Mouse (Mus musculus): ENCODE measurements around the gene Sh3bgrl2.
A peak's percentile ranks its signal among the peaks of the same experiment; 100 is the strongest.

Gene Sh3bgrl2

DNA sequence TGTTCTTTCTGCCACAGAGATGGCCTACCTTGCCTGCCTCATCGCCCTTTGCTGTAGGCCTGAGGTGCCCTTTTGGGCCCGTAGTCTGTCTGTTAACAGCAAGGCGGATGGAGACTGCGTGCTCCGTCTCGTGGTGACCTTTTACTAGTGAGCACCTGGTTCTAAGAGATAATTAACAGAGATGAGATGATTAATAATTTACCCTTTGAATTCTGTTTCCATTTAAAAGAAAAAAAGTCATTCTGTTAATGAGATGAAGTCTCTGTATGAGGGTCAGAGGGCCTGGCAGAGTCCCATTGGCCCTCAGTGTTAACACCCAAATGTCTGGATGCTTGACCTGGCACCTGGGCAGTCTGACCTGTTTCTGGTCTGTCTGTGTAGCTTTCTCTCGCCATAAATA, 14.8 kb downstream of the Sh3bgrl2 start:
- no peak for DNase-seq

DNA sequence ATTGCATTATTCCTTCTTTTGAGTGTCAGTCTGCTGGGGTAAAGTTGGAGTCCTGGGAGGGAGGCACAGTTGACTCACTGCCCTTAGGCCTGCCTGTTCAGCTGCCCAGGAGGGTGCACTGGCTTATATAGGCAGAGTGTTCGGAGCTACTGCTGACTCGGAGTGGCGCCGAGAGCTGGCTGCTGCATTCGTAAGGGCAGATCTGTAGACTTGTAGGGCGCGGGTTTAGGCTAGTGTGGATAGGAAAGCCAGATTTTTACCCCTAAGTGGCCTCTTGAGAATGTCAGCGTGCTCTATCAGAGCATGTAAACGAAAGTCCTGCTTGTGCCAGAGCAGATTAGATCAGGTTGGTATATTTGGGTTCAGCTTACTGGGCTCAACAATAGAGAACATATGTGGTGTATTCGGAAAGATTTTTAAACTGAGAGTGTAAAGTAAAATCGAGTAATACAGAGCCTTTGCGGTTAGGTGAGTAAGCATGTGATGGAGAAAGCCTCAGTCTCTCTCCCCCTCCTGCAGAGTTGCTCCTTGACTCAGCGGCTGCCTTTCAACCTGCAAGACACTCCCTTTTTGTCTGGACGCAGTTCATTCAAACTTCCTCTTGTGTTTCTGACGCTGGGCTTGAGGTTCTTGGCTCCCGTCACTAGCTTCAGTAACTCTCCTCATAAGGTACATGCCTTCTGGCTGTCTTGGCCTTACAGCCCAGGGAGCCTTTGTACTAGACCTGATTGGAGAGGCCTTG, 15.9 kb downstream of the Sh3bgrl2 start:
- peak in 1 of 2 experiments; percentile 36 for DNase-seq

DNA sequence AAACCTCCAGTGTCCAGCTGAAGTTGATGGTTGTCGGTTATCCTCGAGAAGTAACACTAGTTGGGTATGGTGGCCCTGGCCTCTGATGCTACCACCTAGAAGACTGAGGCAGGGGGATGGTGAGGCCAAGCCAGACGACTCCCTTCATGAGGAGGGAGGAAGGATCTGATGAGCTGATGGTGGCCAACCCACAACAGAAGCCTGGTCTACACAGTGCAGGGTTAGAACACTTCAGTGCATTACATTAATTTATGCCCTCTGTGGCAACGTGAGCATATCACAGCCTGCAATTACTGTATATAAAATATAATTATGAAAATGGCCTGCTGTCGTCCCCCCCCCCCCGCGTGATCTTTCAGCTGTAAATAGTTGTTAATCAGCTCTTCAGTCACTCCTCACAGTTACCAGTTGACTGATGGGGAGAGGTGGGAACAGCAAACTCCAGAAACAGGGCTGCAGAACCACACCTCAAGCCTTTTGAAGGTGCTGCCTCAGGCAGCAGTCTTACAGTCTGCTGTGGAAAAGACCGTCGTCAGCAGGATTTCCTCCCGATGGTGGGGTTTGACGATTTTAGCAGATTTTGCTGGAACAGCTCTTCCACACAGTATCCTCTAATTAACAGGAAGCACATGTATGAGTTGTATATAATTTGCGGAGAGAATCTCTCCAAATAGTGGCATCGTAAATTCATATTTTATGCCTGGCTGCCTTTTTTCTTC, 17.0 kb downstream of the Sh3bgrl2 start:
- DNase-seq: no peak

DNA sequence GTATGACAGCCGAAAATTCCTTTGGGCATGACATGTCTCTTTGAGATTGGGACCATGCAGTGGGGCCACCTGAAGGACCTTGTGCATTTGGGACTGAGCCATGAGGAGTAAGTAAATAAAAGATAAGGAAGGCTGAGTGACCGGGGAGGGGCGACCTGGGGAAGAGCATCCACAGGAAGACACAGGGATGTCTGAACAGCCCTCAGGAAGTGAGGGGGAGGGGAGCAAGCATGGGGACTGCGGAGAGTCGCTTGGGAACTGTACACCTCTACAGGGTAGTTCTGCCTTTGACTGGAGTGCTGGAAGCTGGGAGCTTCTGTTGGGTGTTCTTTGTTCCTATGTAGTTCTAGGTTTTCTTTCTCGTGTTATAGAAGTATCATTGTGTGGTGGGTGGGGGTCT, 18.0 kb downstream of the Sh3bgrl2 start:
- no peak for DNase-seq

DNA sequence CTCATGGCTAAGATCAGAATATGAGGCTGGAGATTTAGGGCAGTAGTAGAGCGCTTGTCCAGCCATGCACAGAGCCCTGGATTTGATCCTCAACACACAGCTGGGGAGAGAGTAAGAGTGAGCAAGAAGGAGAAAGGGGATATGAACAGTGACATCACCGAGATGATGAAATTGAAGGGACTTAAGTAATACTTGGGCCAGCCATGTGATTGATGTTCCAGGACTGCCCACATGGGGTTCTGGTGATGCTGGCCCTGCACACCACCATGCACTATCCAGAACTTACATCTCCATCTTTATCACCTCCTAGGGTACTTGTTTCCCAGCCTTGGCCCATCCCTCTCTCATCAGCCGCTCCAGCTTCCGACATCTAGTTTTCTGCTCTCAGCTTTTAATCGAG, 20.0 kb downstream of the Sh3bgrl2 start:
- no peak for DNase-seq

DNA sequence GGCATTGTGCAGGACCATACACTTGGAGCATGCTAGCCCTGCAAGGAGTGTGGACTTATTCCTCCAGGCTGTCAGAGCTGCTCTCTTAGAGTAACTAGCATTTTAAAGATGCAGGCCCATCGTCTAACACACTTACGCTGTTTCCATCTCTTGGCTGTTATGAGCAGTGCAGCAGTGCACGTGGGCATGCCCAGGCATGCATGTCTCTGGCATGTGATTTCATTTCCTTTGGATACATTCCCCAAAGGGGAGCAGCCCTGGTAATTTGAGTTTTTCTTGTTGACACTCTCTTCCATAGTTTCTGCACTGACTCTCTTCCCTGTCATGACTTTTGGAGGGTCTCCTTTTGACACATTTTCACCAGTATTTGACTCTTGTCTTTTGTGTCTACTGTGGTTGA, 20.8 kb downstream of the Sh3bgrl2 start:
- no peak for DNase-seq

DNA sequence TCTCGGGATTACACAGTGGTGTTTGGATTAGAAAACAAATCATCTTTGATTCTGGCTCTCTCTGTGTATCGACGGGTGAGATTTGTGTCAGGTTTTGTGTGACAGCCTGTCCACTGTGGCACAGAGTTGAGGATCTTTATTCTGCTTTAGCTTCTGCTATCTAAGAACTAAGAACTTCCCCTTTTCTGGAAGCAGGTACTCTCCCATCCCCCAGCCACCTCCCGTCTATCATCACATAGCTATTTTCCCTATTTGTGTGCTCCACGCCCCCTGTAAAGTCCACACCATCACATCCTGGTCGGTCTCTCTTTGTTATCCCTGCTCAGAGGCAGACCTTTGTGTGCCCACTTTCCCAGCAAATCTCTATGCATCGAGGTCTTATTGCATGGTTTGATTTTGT, 21.8 kb downstream of the Sh3bgrl2 start:
- no peak for DNase-seq

DNA sequence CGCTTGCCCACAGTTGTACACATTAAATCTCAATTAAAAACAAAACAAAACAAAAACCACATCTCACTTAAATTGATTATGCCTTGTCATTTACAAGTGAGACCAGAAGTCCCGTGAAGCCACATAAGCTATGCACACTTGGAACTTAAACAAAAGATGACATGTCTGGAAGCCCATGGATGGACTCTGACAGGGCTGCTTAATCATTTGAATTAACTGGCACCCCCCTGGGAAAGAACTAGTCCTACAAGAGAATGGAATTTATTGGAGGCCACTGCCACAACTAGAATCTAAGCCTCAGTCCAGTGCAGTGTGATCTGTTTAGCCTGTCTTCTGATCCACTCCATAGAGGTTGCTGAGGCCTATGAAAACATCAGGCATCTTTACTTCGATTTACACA, 23.2 kb downstream of the Sh3bgrl2 start:
- no peak for DNase-seq

DNA sequence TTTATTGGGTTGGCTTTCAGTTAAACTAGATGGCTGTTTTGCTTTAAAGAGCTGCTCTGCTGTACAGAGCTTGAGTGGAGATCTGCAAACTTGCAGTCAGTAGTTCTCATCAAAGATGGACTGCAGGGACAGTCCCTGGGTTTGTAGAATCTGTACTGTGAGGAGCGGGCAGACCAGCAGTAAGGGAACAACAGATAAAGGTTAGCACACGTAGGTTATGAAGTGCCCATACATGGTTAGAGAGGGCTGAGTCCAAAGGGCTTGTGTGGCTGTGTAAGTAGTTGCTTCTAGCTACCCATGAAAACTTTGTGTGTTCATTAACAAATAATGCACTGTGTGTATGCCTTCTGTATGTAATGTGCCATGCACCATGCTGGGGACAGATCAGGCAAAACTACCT, 24.2 kb downstream of the Sh3bgrl2 start:
- DNase-seq: no peak

DNA sequence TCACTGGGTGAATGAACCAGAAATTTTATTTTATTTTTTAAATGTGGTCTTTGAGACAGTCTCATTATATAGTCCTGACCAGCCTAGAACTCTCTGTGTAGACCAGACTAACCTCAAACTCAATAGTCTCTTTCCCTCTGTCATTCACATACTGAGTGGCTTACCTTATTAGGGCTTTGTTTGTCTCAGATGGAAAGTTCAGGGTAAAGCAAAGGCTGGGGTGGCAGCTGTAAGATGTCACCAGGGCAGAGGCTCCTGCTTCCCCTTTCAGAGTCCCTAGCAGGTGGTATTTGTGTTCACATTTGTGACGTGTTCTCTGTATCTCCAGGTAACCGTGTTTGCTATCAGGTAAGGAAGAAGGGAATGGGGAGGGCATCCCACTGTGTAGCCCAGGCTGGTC, 24.7 kb downstream of the Sh3bgrl2 start:
- DNase-seq: no peak

DNA sequence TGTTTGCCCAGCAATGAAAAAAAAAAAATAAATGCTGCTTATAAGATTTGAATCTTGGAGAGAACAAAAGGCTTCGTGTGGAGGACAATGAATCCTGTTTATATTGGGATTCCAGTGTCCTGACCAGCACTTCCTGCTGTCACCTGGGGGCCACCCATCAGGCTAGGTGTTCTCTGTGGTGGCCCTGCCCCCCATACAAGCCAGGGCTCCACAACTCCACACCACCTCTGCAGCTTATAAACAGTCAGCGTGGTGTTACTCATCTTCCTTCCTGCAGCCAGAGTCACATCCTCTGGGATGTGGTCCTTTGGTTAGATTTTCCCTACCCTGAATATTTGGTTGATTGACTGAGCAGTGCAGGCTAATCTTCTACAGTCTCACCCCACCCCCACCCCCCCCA, 25.5 kb downstream of the Sh3bgrl2 start:
- DNase-seq: no peak

DNA sequence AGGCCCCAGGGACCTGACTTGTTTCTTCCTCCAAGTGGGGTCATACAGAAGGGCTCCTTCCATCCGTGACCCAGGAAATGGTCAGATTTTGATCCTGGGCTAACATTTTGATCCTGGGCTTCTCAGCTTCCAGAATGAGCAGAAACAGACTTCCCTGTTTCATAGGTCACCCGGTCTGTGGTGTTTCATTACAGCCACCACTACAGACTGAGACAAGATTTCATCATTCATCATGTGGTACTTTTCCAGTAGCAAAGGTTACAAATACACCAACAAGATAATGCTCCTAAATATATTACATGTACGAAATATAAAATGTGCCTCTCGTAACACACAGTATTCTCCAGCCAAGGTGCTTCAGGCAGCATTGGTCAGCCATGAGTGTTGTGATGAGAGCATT, 27.3 kb downstream of the Sh3bgrl2 start:
- no peak for DNase-seq

DNA sequence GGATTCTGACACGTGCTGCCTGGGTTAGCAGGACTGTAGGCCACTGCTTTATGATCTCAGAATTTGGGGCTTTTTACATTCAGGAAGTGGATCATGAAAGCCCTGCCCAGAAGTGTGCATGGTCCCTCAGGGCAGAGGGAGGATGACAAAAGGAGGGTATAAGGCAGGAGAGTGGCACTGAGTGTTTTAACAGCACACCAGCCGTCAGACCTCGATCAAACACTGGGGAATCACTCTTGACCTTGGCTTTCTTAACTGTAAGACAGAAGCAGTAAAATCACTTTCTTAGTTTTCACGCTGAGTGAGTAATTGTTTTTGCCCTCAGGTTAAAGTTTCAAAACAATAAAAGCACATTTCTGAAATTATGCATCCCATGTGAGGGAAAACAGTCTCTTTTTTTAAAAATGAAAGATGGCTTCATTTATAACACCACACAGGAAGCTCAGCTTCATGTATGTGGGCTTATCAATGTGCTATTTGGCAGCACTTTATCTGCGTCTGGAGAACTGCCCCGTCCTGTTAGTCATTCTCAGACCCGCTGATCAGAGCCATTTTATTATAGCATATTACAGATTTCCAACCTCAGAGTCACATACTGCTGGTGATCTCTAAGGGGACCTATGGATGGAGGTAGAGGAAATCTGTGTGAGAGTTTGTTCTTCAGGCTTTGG, 28.0 kb downstream of the Sh3bgrl2 start:
- peak in 1 of 2 experiments; percentile 16 for DNase-seq

DNA sequence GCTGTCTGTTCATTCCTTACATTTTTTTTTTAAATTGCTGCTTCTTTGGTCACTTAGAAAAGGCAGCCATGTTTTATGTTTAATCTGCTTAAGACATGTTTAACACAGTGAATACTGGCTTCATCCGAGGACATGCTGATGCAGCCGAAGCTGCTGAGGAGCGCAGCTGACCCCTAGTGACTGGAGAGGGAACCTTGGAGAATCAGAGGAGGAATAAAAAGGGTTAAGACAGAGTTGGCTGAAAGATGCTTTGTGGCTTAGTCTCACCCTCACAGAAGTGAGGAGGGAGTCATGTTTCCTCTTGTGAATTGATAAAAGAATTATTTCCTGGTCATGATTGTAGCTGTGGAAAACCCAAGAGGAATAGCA, 28.5 kb downstream of the Sh3bgrl2 start:
- DNase-seq: peak; percentile 80 to 83

DNA sequence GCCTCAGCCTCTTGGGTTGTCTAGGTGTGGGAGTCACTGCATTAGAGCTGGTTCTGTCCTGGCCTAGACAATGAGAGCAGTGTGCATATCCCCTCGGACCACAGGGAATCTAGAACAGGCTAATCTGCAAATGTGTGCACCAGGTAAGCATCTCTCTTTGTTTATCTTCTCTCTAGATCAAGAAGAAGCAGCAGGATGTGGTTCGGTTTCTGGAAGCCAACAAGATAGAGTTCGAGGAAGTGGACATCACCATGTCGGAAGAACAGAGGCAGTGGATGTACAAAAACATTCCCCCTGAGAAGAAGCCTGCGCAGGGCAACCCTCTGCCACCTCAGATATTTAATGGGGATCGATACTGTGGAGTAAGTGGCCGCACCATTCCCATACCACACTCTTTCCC, 29.1 kb downstream of the Sh3bgrl2 start:
- DNase-seq: no peak

DNA sequence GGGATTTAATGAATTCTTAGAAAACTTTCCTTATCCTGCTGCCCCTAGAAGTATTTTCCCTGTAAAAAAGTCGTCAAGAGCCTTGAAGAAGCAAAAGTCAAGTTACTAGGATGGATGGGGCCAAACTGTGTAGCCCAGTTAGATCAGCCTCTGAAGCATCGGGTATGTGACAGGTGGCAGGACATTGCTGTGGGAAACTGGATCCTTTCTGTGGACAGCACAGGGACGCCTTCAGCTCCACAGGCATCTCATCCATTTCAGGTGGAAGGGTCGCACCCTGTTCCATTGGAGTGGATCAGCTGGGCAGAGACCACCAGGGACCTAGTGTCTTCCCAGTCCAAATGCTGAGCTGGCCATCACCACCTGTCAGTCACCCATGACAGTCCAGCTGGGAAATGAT, 30.9 kb downstream of the Sh3bgrl2 start:
- no peak for DNase-seq

DNA sequence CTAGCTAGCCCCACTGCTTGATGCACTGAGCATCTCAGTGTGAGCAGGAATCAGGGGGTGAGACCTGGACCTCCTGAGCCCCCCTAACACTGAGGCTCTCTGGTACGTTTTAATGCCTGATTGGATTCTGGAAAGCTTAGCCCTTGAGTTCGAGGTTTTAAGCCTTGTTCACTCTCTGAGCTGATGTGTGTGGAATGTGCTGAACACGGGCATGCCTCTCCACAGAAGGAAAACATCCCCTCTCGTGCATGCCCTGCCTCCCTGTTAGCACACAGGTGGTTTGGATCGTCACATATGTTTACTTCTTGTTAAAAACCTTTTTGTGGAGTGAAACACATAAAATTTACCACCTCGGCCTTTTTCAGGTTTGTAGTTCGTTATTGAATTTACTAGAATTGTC, 34.6 kb downstream of the Sh3bgrl2 start:
- no peak for DNase-seq

DNA sequence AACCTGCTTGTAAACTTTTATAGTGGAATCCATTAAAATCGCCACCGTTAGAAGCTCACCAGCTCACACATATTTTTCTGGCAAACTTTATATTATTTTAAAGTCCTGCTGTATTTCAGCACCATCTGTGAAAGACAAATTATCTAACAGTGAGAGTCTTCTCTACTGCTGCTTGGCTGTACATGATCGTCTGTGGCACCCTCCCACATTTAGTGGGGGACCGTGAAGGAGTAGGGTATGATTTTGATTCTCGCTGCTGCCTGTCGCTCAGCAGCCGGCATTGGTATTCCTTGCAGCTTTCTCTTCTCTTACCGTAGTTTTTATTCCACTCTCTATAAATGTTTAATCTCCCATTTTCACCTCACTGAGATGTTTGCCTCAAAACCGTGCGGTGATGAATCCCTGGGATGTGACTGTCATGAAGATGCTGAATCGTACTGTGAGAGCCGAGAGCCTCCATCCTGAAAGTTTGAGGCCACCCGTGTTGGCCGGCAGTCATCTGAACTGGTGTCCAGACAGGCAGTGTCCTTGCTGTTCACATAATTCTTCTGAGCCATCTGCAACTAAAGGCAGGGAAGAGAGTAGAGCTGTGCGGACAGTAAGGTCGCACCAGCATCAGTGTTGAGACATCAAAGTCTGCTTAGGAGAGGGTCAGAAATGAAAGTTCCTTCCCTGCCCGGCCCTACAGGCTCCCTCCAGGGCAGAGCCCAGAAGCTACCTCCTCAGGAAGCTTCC, 38.4 kb downstream of the Sh3bgrl2 start:
- no peak for DNase-seq

DNA sequence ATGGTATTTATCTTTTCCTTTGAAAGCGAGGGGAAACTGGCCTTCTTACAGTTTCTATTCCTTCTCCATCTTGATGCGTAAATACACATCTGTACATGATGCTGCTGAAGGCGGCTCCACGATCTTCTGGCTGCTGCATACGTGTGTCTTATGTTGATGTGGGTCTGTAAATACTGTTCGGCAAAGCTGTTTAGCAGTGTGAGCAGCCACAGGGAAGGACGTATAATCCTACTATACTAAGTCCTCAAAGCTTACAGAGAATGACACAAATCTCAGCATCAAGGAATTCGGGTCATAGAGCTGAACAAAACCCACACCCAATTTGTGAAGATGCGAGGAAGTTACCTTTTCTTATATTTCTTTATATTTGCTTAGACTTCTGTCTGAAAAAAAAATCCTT, 39.0 kb downstream of the Sh3bgrl2 start:
- DNase-seq: no peak

DNA sequence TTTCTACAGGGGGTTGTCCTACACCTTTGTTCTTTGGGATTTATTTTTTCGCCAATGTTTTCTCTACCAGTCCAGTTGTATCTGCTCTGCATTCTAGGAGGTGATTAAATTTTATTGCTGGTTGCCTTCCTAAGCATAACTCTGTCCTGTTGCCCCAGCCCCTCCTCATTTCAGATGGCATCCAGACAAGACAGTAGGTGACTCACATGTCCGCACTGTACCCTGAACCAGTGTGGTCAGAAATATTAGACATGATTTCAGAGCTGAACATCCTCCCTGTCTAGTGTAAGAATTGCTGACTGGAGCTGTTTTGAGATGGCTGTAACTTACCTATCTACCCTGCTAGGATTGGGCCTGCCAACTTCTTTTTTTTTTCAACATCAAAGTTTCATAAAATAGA, 40.9 kb downstream of the Sh3bgrl2 start:
- DNase-seq: no peak

DNA sequence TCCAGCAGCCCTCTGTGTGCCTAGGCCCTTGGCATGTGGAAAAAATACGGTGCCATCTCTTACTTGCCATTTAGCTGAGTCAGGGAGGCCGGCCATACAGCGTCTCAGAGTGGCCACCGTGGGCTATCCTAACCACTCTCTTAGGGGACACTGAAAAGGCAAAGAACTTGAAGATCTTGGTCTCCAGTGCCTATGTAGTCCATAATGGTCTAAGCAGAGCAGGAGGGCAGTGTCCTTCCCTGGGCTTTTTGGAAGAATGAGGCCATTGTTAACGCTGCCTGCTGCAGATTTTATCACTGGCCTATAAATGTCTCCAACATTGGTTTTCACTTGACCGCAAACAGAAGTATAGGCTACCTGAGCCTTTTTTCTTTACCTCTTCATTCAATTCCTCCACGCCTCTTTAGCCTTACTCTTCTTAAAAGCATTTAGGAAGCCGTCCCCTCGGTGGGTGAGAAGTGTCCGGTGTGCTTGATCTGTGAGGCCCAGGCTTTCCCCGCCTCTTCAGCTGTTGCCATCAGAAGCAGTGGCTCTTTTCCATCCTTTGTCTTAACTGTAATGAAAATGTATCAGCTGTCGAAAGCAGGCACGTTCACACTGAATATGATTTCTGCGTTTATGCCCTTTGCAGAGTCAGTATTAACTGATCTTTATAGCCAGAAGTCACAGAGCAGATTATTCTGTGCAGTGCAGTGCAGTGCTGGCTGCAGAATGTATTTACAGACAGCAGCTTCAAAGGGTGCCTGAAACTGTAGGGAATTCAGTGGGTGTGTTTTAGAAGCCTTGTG, 41.7 kb downstream of the Sh3bgrl2 start:
- peak in 1 of 2 experiments; percentile 39 for DNase-seq

DNA sequence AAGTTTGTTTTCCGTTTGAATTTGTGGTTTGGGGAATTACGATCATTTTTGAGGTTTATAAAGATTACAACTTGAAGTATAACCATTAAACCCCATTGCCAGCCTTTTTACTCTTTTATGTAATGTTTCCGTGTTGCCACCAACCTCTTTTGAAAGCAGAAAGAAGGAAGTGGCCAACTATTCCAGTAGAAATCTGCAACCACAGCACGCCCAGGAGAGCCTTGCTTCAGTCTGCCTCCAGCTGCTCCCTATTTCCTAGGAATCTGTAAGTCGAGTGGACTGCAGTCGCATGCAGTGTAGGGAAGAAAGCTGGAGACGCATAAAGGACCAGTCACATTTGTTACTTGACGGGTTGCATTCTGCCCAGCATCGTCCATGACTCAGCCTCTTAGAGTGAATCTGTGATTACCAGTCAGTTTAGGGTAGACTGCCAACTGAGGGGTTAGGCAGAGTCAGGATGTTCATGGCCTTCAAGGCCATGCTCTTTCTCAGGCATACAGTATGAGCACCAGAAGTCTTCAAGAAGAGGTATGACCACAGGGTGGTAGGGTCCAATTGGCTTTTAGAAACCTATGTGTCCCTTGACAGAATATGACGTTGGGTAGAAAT, 43.8 kb downstream of the Sh3bgrl2 start:
- DNase-seq: no peak
